8 mouse cellular contexts compared by ENCODE assay signal in genomic region chr12:28750021-28750633, GRCm38 (mm10). TPM values are rescaled to one million over a fixed set of nuclear protein-coding genes. Genes with fewer than 3 reads are reported as not detected.
DNase-seq lines count a peak whose midpoint lies in the region; ATAC-seq and TF ChIP-seq lines count a peak whose summit lies in the region.

TSS of gene Trappc12 (minus strand) at chr12:28750472.

- TF ChIP-seq CTCF in cortical plate, adult 2 months (IDR thresholded peaks at IDR 0.05; ENCODE audit: extremely low read depth, insufficient read depth, low read length) = no peak

- peaks cover 4% of the 10 kb centered on the region for H3K4me1 ChIP-seq in cortical plate, adult 2 months (ENCODE audit: control insufficient read depth, insufficient read depth, low read length)
- peaks cover 70% of the 10 kb centered on the region for H3K4me1 ChIP-seq in megakaryocyte, embryonic 14.5 days

- H3K27me3 ChIP-seq in megakaryocyte, embryonic 14.5 days (replicated peaks) = no peaks in the 10 kb centered on the region

- peak within 1 kb of the TSS; percentile 93 for H3K4me3 ChIP-seq in cortical plate, adult 2 months (ENCODE audit: insufficient read depth, low read length)
- H3K4me3 ChIP-seq in megakaryocyte, embryonic 14.5 days (replicated peaks) = peak within 1 kb of the TSS; percentile 99

- peak within 1 kb of the TSS; percentile 68 for H3K27ac ChIP-seq in cortical plate, adult 2 months (ENCODE audit: insufficient read depth, low read length)

- peaks cover 47% of the 10 kb centered on the region for H3K36me3 ChIP-seq in megakaryocyte, embryonic 14.5 days (replicated peaks; ENCODE audit: low read length)

- peak; percentile 70 to 86 for DNase-seq in gastrocnemius, adult 8-10 months (ENCODE audit: low spot score in 2 of 2)
- DNase-seq in hindlimb bud, embryonic 11.5 days (ENCODE audit: extremely low spot score, low read depth, low spot score) = peak; percentile 63
- peak; percentile 57 to 78 for DNase-seq in left cerebral cortex, adult 8-10 months (ENCODE audit: low spot score in 2 of 2)
- peak; percentile 93 to 94 for DNase-seq in right cerebral cortex, postnatal 10 days (ENCODE audit: low spot score in 2 of 2)
- DNase-seq in urinary bladder, postnatal 25 days (ENCODE audit: low spot score) = peak; percentile 80

- TF ChIP-seq POLR2A in cortical plate, adult 2 months (IDR thresholded peaks at IDR 0.05; ENCODE audit: extremely low read depth, insufficient read depth, low read length) = peak; percentile 51

- H3K9me3 ChIP-seq in megakaryocyte, embryonic 14.5 days = no peaks in the 10 kb centered on the region

- peak; percentile 68 for ATAC-seq in activated CD4-positive, CD25-positive, alpha-beta regulatory T cell, adult 4 months

RNA-seq across cellular contexts. Expression of gene Trappc12, which starts in this region (rescaled TPM):
- 10 to 100 TPM; 31.6 to 46.1 TPM for polyA plus RNA-seq in activated CD4-positive, CD25-positive, alpha-beta regulatory T cell, adult 4 months (2017; shearing (Covaris generic))
- polyA plus RNA-seq in cortical plate, adult 2 months (2012; rRNA removed) = 59.7 TPM in 2 replicates
- total RNA-seq in gastrocnemius, adult 8-10 months (2022) = 10 to 100 TPM; 17.1 to 18.7 (median 18.0) TPM
- total RNA-seq in left cerebral cortex, adult 8-10 months (2022) = 10 to 100 TPM; 67.0 to 72.8 (median 70.2) TPM
- 4.9 and 7.8 TPM in 2 replicates for polyA plus RNA-seq in megakaryocyte, embryonic 14.5 days (2012; ENCODE audit: insufficient read depth, low replicate concordance)

Comparison
In these comparisons a context has a peak if more than half of its experiments do, and no peak if none do; other contexts are left out.
1. Peak in every context shown above with its lines: DNase-seq, ATAC-seq, H3K4me3 ChIP-seq and H3K27ac ChIP-seq.